Mouse (Mus musculus) lung, postnatal 0 days (tissue): ENCODE data around the gene Spp2. TPM values are rescaled to one million over a fixed set of nuclear protein-coding genes. Genes with fewer than 3 reads are reported as not detected.

ENCODE experiments used
- ATAC-seq: fragments of 200-750 bp; cut with Nextera tagmentation; 2 replicates; pipeline ENCODE4 v1.8.0; 2017; ENCODE audit warnings: moderate library complexity
- DNase-seq: peaks from one replicate; pipeline ENCODE4 v3.0.0-alpha.2; 2016; ENCODE audit warnings: low spot score
- H3K27ac ChIP-seq: fragments of 300-500 bp; sonication (generic); 2 replicates; pipeline ENCODE4 v1.5.1; 2014; ENCODE audit warnings: antibody characterized with exemption, mild to moderate bottlenecking, low read length, mixed read lengths
- H3K27me3 ChIP-seq: fragments of 300-500 bp; sonication (generic); replicated peaks from 2 replicates; pipeline ENCODE4 v1.6.1; 2014; ENCODE audit warnings: low read length, mixed read lengths; ENCODE audit not compliant: insufficient read depth
- H3K36me3 ChIP-seq: fragments of 300-500 bp; sonication (generic); 2 replicates; pipeline ENCODE4 v1.6.1; 2014; ENCODE audit warnings: low read length, mixed read lengths; ENCODE audit not compliant: insufficient read depth
- H3K4me1 ChIP-seq: fragments of 300-500 bp; sonication (generic); 2 replicates; pipeline ENCODE4 v1.6.1; 2014; ENCODE audit warnings: antibody characterized with exemption, low read depth, low read length, mixed read lengths; ENCODE audit not compliant: insufficient read depth
- H3K4me2 ChIP-seq: fragments of 300-500 bp; sonication (generic); replicated peaks from 2 replicates; pipeline ENCODE4 v1.6.1; 2014; ENCODE audit warnings: low read depth, mild to moderate bottlenecking, low read length, moderate library complexity, mixed read lengths
- H3K4me3 ChIP-seq: fragments of 300-500 bp; sonication (generic); 2 replicates; pipeline ENCODE4 v1.5.1; 2014; ENCODE audit warnings: low read depth, low read length
- H3K9ac ChIP-seq: fragments of 300-500 bp; sonication (generic); replicated peaks from 2 replicates; pipeline ENCODE4 v1.6.1; 2014; ENCODE audit warnings: low read depth, mild to moderate bottlenecking
- H3K9me3 ChIP-seq: fragments of 300-500 bp; sonication (generic); 2 replicates; pipeline ENCODE4 v1.6.1; 2016; ENCODE audit warnings: low read length, mixed read lengths
- CTCF ChIP-seq: IDR thresholded peaks from 2 replicates; pipeline ENCODE4 v1.5.1; 2016; ENCODE audit warnings: antibody characterized with exemption, mild to moderate bottlenecking
- EP300 ChIP-seq: IDR thresholded peaks from 2 replicates; pipeline ENCODE4 v1.6.1; 2016; ENCODE audit warnings: antibody characterized with exemption, mild to moderate bottlenecking, control low read depth
- WGBS: fragments of 180-500 bp; shearing (Covaris S2); extraction: QIAGEN DNeasy Blood & Tissue Kit; methylation state at CpG from one replicate; pipeline ENCODE4 v1.1.7; 2014; 5-methylcytosine and 5-hydroxymethylcytosine counted together
- polyA plus RNA-seq: library from polyadenylated mRNA; unstranded; fragments of >200 nt; fragmentation: Nextera tagmentation; extraction: Ambion mirVana; gene quantifications from 2 replicates; pipeline ENCODE4 v1.2.1, GENCODE M21; 2015

Gene Spp2
- polyA plus RNA-seq, 1 experiment from 2014 or later, result not detected

DNA sequence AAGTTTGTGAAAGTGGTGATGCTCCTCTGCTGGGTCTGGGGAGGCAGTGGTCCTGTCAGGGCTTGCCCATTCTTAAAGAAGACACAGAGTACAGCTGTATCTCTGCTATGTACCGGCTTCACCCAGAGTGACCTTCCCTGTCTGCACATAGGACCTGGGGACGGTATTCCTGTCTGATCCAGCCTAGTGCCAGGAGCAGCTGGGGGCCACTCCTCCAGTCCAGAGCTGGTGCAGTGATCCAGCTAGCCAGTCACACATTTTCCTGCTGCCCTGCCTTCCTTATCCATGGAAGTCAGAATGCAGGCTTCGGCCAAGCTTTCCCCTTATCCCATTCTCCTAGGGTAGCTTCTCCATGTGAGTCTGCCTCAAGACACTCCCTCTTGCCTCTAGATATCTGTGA, 49.0 kb downstream of the Spp2 start:
- no peak for TF ChIP-seq EP300
- no peaks in the 10 kb centered on the region for H3K9me3 ChIP-seq
- H3K4me1 ChIP-seq, result no peaks in the 10 kb centered on the region
- H3K36me3 ChIP-seq, result no peaks in the 10 kb centered on the region
- no peak overlapping the region for H3K27ac ChIP-seq
- no peak overlapping the region for H3K4me2 ChIP-seq
- DNase-seq (no peak), ATAC-seq (no peak)
- 63% methylated on average over 3 of the region's 3 CpGs for WGBS
- no peak overlapping the region for H3K4me3 ChIP-seq
- no peaks in the 10 kb centered on the region for H3K27me3 ChIP-seq
- H3K9ac ChIP-seq, result no peak overlapping the region

DNA sequence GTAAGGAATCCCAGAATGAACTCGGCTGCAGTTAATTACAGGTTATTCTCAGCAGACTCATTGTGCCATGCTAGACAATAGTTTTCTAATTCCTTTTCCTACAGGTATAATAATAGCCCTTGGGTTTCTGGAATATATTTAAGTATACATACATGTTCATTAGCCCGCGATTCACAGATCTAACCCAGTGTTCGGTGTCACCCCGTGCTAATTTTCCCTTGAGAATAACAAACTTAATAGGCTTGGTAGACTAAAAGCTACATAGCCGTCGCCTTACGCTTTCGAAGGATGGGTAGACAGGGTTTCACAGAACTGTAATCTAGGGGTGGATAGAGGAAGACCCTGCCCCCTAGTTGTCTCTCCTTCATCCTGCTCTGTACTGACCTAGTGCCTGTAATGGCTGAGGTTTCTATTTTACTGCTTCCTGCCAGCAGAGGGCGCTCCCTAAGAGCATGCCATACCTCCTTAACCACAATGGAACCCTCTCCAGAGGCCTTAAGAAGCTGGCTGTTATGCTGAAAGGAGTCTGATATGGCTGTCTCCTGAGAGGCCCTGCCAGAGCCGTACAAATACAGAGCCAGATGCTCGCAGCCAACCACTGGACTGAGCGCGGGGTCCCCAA, 49.8 kb downstream of the Spp2 start:
- peak; percentile 85 for DNase-seq

GRCm38 (mm10) chr1:88459196-88459595, 52.4 kb downstream of the Spp2 start:
- 85% methylated on average over 4 of the region's 4 CpGs for WGBS
- H3K4me1 ChIP-seq, result no peaks in the 10 kb centered on the region
- DNase-seq, result no peak
- TF ChIP-seq EP300 (no peak), CTCF (no peak)
- no peaks in the 10 kb centered on the region for H3K27me3 ChIP-seq
- no peaks in the 10 kb centered on the region for H3K36me3 ChIP-seq
- no peak overlapping the region for H3K9ac ChIP-seq
- H3K4me2 ChIP-seq, result no peak overlapping the region
- no peak overlapping the region for H3K27ac ChIP-seq
- ATAC-seq, result no peak
- no peak overlapping the region for H3K4me3 ChIP-seq
- H3K9me3 ChIP-seq, result no peaks in the 10 kb centered on the region

More for the DNA sequence above, 49.8 kb downstream of the Spp2 start:
- no peaks in the 10 kb centered on the region for H3K36me3 ChIP-seq
- no peak overlapping the region for H3K27ac ChIP-seq
- H3K27me3 ChIP-seq, result no peaks in the 10 kb centered on the region
- peak; percentile 83 for ATAC-seq
- no peak for TF ChIP-seq EP300
- TF ChIP-seq CTCF, result peak; percentile 91
- H3K4me1 ChIP-seq, result no peaks in the 10 kb centered on the region
- H3K9me3 ChIP-seq, result no peaks in the 10 kb centered on the region
- no peak overlapping the region for H3K4me2 ChIP-seq
- H3K9ac ChIP-seq, result no peak overlapping the region
- H3K4me3 ChIP-seq, result no peak overlapping the region
- WGBS, result 56% methylated on average over 14 of the region's 14 CpGs

DNA sequence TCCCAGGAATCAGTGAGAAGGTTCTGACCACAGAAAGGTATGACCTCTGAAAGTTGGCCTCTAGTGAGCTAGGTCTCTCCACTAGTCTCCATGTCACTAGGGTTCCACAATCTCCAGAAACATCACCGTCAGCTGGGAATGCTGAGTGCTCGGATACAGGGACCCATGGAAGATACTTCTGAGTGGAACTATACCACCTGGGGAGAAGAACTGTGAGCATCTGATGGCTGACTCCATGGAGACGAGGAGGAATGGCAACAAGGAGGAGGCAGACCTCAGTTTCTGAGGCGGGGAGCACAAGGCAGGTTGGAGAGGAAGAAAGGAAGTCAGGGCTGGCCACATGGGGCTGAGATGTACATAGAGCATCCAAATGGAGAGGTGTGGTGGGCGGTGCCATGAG, 52.9 kb downstream of the Spp2 start:
- Histone ChIP-seq H3K4me3 (no peak overlapping the region), H3K4me1 (no peaks in the 10 kb centered on the region), H3K27ac (no peak overlapping the region), H3K4me2 (no peak overlapping the region), H3K27me3 (no peaks in the 10 kb centered on the region), H3K9ac (no peak overlapping the region), H3K9me3 (no peaks in the 10 kb centered on the region), H3K36me3 (no peaks in the 10 kb centered on the region)
- 90% methylated on average over 5 of the region's 5 CpGs for WGBS
- no peak for ATAC-seq
- TF ChIP-seq EP300, result no peak
- TF ChIP-seq CTCF, result no peak
- no peak for DNase-seq

DNA sequence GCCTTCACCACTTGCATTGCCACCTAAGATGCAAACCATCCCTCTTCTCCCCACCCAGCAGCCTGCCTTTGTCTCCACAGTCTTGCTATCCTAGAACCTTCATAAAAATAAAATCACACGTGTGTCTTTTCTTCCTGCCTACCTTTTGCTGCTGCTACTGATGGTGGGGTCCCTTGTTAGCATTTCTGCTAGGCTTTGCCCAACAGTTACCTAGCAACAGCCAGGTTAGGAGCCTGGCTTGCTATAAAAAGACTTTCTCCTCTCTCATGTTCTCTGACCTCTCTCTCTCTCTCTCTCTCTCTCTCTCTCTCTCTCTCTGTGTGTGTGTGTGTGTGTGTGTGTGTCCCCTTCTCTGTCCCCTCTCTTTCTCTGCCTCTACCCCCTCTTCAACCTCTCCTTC, 54.3 kb downstream of the Spp2 start:
- no peaks in the 10 kb centered on the region for H3K36me3 ChIP-seq

DNA sequence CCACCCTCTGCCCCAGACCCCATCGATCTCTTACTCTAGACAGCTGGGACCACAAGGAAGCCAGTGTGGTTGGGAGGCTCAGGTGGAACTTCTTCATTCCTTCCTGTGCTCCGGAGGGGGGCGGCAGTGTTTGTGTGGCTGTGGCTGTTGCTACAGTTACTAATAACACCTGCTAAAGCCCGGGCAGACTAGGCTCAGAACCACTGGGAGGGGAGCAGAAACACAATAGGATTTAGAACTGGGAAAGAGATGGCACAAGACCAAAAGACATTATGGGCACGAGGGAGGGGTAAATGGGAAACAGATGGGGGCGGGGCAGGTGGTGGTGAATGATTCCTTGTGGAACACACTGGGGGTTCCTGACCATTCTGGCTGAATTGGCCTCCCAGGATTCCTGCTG, 55.7 kb downstream of the Spp2 start:
- no peak overlapping the region for H3K9ac ChIP-seq
- no peaks in the 10 kb centered on the region for H3K4me1 ChIP-seq
- DNase-seq (peak; percentile 57), ATAC-seq (peak; percentile 54)
- H3K27me3 ChIP-seq, result no peaks in the 10 kb centered on the region
- TF ChIP-seq EP300 (no peak), CTCF (peak; percentile 16; the same call in 1 of the 2 replicates)
- peak overlapping the region; percentile 69 for H3K27ac ChIP-seq
- no peaks in the 10 kb centered on the region for H3K9me3 ChIP-seq
- no peaks in the 10 kb centered on the region for H3K36me3 ChIP-seq
- no peak overlapping the region for H3K4me2 ChIP-seq
- 34% methylated on average over 6 of the region's 6 CpGs for WGBS
- no peak overlapping the region for H3K4me3 ChIP-seq

More for the DNA sequence above, 54.3 kb downstream of the Spp2 start:
- H3K9ac ChIP-seq, result no peak overlapping the region
- H3K27ac ChIP-seq, result no peak overlapping the region
- H3K4me1 ChIP-seq, result no peaks in the 10 kb centered on the region
- WGBS, result 28% methylated on average over 1 of the region's 1 CpGs
- H3K9me3 ChIP-seq, result no peaks in the 10 kb centered on the region
- TF ChIP-seq CTCF (no peak), EP300 (no peak)
- H3K27me3 ChIP-seq, result no peaks in the 10 kb centered on the region
- ATAC-seq, result no peak
- DNase-seq, result no peak
- H3K4me3 ChIP-seq, result no peak overlapping the region
- H3K4me2 ChIP-seq, result no peak overlapping the region

- ATAC-seq, result peak; percentile 88
- Histone ChIP-seq H3K4me2 (no peak overlapping the region), H3K9me3 (no peaks in the 10 kb centered on the region), H3K27ac (peak overlapping the region; percentile 69), H3K4me3 (no peak overlapping the region), H3K27me3 (no peaks in the 10 kb centered on the region), H3K36me3 (no peaks in the 10 kb centered on the region), H3K9ac (no peak overlapping the region), H3K4me1 (no peaks in the 10 kb centered on the region)
- TF ChIP-seq EP300 (peak; percentile 55), CTCF (no peak)
- WGBS, result 54% methylated on average over 3 of the region's 3 CpGs
- peak; percentile 87 for DNase-seq
These were observed 56.5 kb downstream of the Spp2 start for GRCm38 (mm10) chr1:88463241-88463640.
